Mouse (Mus musculus) midbrain, embryonic 14.5 days (tissue): Measurements from ENCODE around the gene Arhgef1. TPM values are rescaled to one million over a fixed set of nuclear protein-coding genes. Genes with fewer than 3 reads are reported as not detected.
A peak's percentile ranks its signal among the peaks of the same experiment; 100 is the strongest.

Source experiments
- ATAC-seq: fragments of 200-750 bp; cut with Nextera tagmentation; 2 replicates; pipeline ENCODE4 v1.8.0; 2017; ENCODE audit warnings: moderate number of reproducible peaks, moderate library complexity; ENCODE audit not compliant: low FRiP score, low TSS enrichment
- DNase-seq: peaks from one replicate; pipeline ENCODE4 v3.0.0-alpha.2; 2015
- H3K27ac ChIP-seq: fragments of 300-500 bp; sonication (generic); replicated peaks from 2 replicates; pipeline ENCODE4 v1.5.1; 2014; ENCODE audit warnings: mild to moderate bottlenecking, low read depth, low read length, moderate library complexity
- H3K27me3 ChIP-seq: fragments of 300-500 bp; sonication (generic); 2 replicates; pipeline ENCODE4 v1.6.1; 2014; ENCODE audit warnings: low read length, control low read depth, mixed read lengths; ENCODE audit not compliant: control insufficient read depth, insufficient read depth
- H3K36me3 ChIP-seq: fragments of 300-500 bp; sonication (generic); 2 replicates; pipeline ENCODE4 v1.6.1; 2014; ENCODE audit warnings: low read length, control low read depth; ENCODE audit not compliant: control insufficient read depth, insufficient read depth
- H3K4me1 ChIP-seq: fragments of 300-500 bp; sonication (generic); 2 replicates; pipeline ENCODE4 v1.6.1; 2014; ENCODE audit warnings: mild to moderate bottlenecking, antibody characterized with exemption, low read length, control low read depth; ENCODE audit not compliant: control insufficient read depth, insufficient read depth
- H3K4me2 ChIP-seq: fragments of 300-500 bp; sonication (generic); 2 replicates; pipeline ENCODE4 v1.6.1; 2014; ENCODE audit warnings: mild to moderate bottlenecking, low read length, moderate library complexity
- H3K4me3 ChIP-seq: fragments of 300-500 bp; sonication (generic); replicated peaks from 2 replicates; pipeline ENCODE4 v1.5.1; 2014; ENCODE audit warnings: low read depth, low read length
- H3K9ac ChIP-seq: fragments of 300-500 bp; sonication (generic); replicated peaks from 2 replicates; pipeline ENCODE4 v1.6.1; 2014; ENCODE audit warnings: mild to moderate bottlenecking, low read length, moderate library complexity
- H3K9me3 ChIP-seq: fragments of 300-500 bp; sonication (generic); 2 replicates; pipeline ENCODE4 v1.6.1; 2016; ENCODE audit warnings: low read length, control low read depth, mixed read lengths; ENCODE audit not compliant: control insufficient read depth
- WGBS: fragments of 180-500 bp; shearing (Covaris S2); extraction: QIAGEN DNeasy Blood & Tissue Kit; methylation state at CpG from one replicate; pipeline ENCODE4 v1.1.7; 2014; 5-methylcytosine and 5-hydroxymethylcytosine counted together
- polyA plus RNA-seq: library from polyadenylated mRNA; unstranded; fragments of >200 nt; fragmentation: Nextera tagmentation; extraction: Ambion mirVana; gene quantifications from 2 replicates; pipeline ENCODE4 v1.2.1, GENCODE M21; 2014

The Arhgef1 gene
- polyA plus RNA-seq, 1 experiment from 2014 or later, result 51.0 TPM

- ATAC-seq (no peak), DNase-seq (peak; percentile 45)
- no peak within 1 kb of the TSS for H3K9ac ChIP-seq
- no peaks in the 10 kb centered on the region for H3K9me3 ChIP-seq
- H3K4me2 ChIP-seq, result no peak within 1 kb of the TSS
- H3K4me1 ChIP-seq, result no peaks in the 10 kb centered on the region
- WGBS, result 55% methylated on average over 41 of the region's 41 CpGs
- H3K36me3 ChIP-seq, result no peaks in the 10 kb centered on the region
- H3K27ac ChIP-seq, result no peak within 1 kb of the TSS
- H3K4me3 ChIP-seq, result no peak within 1 kb of the TSS
- no peaks in the 10 kb centered on the region for H3K27me3 ChIP-seq
Measured at GRCm38 (mm10) chr7:24869532-24870165, 33.1 kb upstream of the Arhgef1 start, which contains the start of the genes Lypd4 and Dmrtc2. Gene Lypd4, minus strand, starts transcription at chr7:24869941. Gene Dmrtc2, plus strand, starts transcription at chr7:24870057.

- Histone ChIP-seq H3K4me2 (no peak overlapping the region), H3K36me3 (no peaks in the 10 kb centered on the region), H3K27me3 (no peaks in the 10 kb centered on the region), H3K27ac (no peak overlapping the region), H3K9me3 (no peaks in the 10 kb centered on the region), H3K4me3 (no peak overlapping the region), H3K4me1 (no peaks in the 10 kb centered on the region), H3K9ac (no peak overlapping the region)
- DNase-seq (no peak), ATAC-seq (no peak)
- WGBS, result 87% methylated on average over 3 of the region's 3 CpGs
Measured at GRCm38 (mm10) chr7:24877588-24877987, 25.1 kb upstream of the Arhgef1 start.

GRCm38 (mm10) chr7:24879620-24880019 is 23.1 kb upstream of the Arhgef1 start:
- no peak overlapping the region for H3K27ac ChIP-seq
- ATAC-seq, result no peak
- H3K27me3 ChIP-seq, result no peaks in the 10 kb centered on the region
- H3K4me3 ChIP-seq, result no peak overlapping the region
- no peaks in the 10 kb centered on the region for H3K9me3 ChIP-seq
- no peak for DNase-seq
- no peak overlapping the region for H3K4me2 ChIP-seq
- H3K36me3 ChIP-seq, result no peaks in the 10 kb centered on the region
- H3K9ac ChIP-seq, result no peak overlapping the region
- 10% methylated on average over 2 of the region's 2 CpGs for WGBS
- H3K4me1 ChIP-seq, result no peaks in the 10 kb centered on the region

GRCm38 (mm10) chr7:24882416-24883199 is 20.1 kb upstream of the Arhgef1 start:
- no peak overlapping the region for H3K27ac ChIP-seq
- no peak for DNase-seq

GRCm38 (mm10) chr7:24883896-24884692 is 18.6 kb upstream of the Arhgef1 start, which contains the start of gene Rps19:
Gene Rps19, plus strand, starts transcription at chr7:24884371.
- under 1% methylated on average over 57 of the region's 57 CpGs for WGBS
- Histone ChIP-seq H3K4me2 (peak within 1 kb of the TSS; percentile 83), H3K9ac (peak within 1 kb of the TSS; percentile 99), H3K27me3 (no peaks in the 10 kb centered on the region), H3K4me3 (peak within 1 kb of the TSS; percentile 98), H3K27ac (peak within 1 kb of the TSS; percentile 88), H3K4me1 (peaks cover 13% of the 10 kb centered on the region), H3K9me3 (no peaks in the 10 kb centered on the region), H3K36me3 (peaks cover 32% of the 10 kb centered on the region)
- ATAC-seq (peak; percentile 93), DNase-seq (peak; percentile 100)

More at GRCm38 (mm10) chr7:24882416-24883199, 20.1 kb upstream of the Arhgef1 start:
- no peak for ATAC-seq
- no peak overlapping the region for H3K4me3 ChIP-seq
- H3K4me1 ChIP-seq, result peaks cover 13% of the 10 kb centered on the region
- peaks cover 17% of the 10 kb centered on the region for H3K36me3 ChIP-seq
- H3K9ac ChIP-seq, result no peak overlapping the region
- no peaks in the 10 kb centered on the region for H3K9me3 ChIP-seq
- no peak overlapping the region for H3K4me2 ChIP-seq
- no peaks in the 10 kb centered on the region for H3K27me3 ChIP-seq
- WGBS, result 94% methylated on average over 9 of the region's 9 CpGs

GRCm38 (mm10) chr7:24884693-24885291 is 17.9 kb upstream of the Arhgef1 start:
- H3K9ac ChIP-seq, result peak overlapping the region; percentile 99
- peak overlapping the region; percentile 88 for H3K27ac ChIP-seq
- H3K27me3 ChIP-seq, result no peaks in the 10 kb centered on the region
- H3K4me1 ChIP-seq, result peaks cover 13% of the 10 kb centered on the region
- H3K36me3 ChIP-seq, result peaks cover 39% of the 10 kb centered on the region
- under 1% methylated on average over 47 of the region's 47 CpGs for WGBS
- peak overlapping the region; percentile 98 for H3K4me3 ChIP-seq
- ATAC-seq (peak; percentile 1; the same call in 1 of the 2 replicates), DNase-seq (no peak)
- peak overlapping the region; percentile 83 for H3K4me2 ChIP-seq
- no peaks in the 10 kb centered on the region for H3K9me3 ChIP-seq

- DNase-seq, result no peak
- ATAC-seq, result no peak
- peak overlapping the region; percentile 98 for H3K4me3 ChIP-seq
- no peaks in the 10 kb centered on the region for H3K27me3 ChIP-seq
- H3K4me1 ChIP-seq, result peaks cover 13% of the 10 kb centered on the region
- no peaks in the 10 kb centered on the region for H3K9me3 ChIP-seq
- peak overlapping the region; percentile 83 for H3K4me2 ChIP-seq
- H3K36me3 ChIP-seq, result peaks cover 46% of the 10 kb centered on the region
- H3K27ac ChIP-seq, result no peak overlapping the region
- WGBS, result 47% methylated on average over 12 of the region's 12 CpGs
- peak overlapping the region; percentile 99 for H3K9ac ChIP-seq
Measured at GRCm38 (mm10) chr7:24885468-24886307, 17.0 kb upstream of the Arhgef1 start.
